Mouse (Mus musculus) 3T3-L1 (cell line): ENCODE results near the gene Crk.
"Not testable (repeated sequence)": the region's sequence is repeated elsewhere in the genome, so short reads cannot be mapped to it uniquely, and the experiment has no call there.

Source experiments
- DNase-seq: peaks from one replicate; pipeline ENCODE4 v3.0.0-alpha.2; 2015; ENCODE audit warnings: low read depth, low spot score

Gene Crk

DNA sequence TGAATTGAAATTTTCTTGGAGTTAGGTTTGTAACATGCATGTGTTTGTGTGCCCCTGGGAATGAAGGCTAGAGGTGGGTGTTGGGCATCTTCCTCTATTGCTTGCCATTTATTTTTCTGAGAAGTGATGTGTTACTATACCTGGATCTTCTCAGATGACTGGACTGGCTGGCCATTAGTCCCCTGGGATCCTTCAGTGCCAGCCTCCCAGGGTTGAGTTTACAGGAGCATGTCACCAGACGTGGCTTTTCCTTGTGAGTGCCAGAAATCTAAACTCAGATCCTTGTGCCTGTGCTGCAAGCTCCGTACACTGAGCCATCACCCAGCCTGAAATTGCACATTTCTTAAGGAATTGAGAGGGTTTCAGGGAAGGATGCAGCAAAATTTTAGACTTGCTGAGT lies 5.9 kb downstream of the Crk start:
- DNase-seq: no peak

DNA sequence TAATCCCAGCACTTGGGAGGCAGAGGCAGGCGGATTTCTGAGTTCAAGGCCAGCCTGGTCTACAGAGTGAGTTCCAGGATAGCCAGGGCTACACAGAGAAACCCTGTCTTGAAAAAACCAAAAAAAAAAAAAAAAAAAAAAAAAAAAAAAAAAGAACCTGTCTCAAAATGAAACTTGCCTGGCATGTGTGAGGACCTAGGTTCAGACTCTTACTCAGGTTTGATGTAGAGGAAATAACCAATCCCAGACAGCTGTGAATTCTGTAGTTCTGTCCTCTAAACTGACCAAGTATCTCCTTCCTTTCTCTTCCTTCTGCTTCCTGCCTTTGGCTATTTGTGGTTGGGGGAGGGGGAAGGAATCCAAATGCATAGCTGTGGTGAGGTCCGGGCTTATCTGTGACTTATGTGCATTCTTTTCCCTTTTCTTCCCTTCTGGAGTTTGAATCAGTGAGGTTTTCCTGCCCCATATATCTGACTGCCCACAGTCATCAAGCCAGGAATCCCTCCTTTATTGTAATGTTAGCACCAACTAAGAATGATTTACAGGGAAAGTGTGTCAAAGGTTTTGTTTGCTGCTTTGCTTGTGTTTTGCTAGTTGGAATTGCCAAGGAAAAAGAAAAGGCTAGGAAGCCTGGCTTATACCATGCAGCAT lies 8.4 kb downstream of the Crk start:
- DNase-seq: peak; percentile 91

GRCm38 (mm10) chr11:75688132-75688531 lies 9.1 kb downstream of the Crk start:
- DNase-seq: peak; percentile 64

GRCm38 (mm10) chr11:75689977-75690376 lies 10.9 kb downstream of the Crk start:
- no peak for DNase-seq

GRCm38 (mm10) chr11:75691047-75691446 lies 12.0 kb downstream of the Crk start:
- no peak for DNase-seq

GRCm38 (mm10) chr11:75693570-75693969 lies 14.5 kb downstream of the Crk start:
- DNase-seq: no peak

DNA sequence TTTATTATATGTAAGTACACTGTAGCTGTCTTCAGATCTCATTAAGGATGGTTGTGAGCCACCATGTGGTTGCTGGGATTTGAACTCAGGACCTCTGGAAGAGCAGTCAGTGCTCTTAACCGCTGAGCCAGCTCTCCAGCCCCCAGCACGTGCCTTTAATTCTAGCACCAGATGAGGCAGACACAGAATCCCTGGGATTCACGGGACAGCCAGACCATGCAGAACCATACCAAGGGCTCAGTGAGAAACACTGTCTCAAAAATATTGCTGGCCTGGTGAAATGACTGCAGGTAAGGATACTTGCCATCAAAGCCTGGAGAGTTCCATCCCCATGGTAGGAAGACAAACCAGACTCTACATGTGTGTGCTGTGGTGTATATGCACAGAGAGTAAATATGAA lies 18.4 kb downstream of the Crk start:
- not testable (repeated sequence) for DNase-seq

DNA sequence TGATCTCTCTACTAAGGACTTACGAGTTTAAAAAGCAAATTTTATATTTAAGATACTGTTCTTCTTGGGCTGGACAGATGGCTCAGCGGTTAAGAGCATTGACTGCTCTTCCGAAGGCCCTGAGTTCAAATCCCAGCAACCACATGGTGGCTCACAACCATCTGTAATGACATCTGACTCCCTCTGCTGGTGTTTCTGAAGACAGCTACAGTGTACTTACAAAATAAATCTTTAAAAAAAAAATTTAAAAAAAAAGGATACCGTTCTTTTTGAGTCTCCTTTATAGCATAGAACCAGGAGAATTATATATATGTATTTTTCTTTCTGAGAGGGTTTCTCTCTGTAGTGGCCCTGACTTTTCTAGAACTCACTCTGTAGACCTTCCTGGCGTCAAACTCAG lies 21.5 kb downstream of the Crk start:
- DNase-seq: no peak

- DNase-seq: no peak
Observed at GRCm38 (mm10) chr11:75702761-75703160, 23.7 kb downstream of the Crk start.

DNA sequence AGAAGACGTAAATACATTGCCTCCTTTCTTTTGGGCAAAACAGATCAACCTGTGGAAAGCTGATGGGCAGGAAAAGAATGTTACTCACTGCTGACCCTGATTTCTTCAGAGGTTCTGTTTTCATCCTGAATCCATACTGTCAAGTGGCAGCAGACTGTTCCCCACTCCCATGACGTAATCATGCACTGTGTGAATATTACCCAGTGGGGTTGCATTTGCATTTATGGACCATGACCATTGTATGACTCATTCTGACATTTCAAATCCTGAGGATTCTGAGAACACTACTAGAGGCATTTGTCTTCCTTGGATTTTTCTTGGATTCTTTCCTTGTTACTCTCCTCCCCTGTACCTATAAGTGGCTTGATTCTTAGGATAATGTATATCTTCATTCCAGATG lies 24.7 kb downstream of the Crk start:
- DNase-seq: peak; percentile 52

DNA sequence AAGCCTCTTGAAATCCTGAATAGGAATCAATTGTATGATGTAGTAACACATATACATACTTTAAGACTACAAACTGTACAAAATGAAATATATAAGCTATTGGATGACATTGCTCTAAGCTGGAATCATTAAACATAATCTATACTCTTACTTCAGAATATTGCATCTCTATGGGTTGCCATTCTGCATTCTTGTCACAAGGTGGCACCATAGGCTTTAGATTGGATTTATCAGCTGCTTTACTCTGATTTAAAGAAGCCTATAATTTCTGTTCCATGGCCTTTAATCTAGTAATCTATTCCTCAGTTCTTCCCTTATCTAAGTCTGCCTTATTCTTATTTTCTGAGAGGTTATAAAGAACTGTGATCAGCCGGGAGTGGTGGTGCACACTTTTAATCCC lies 34.9 kb downstream of the Crk start:
- DNase-seq: peak; percentile 71

- DNase-seq: no peak
Observed at GRCm38 (mm10) chr11:75715556-75715955, 36.5 kb downstream of the Crk start.

GRCm38 (mm10) chr11:75716661-75717325 lies 37.7 kb downstream of the Crk start:
- DNase-seq: no peak

DNA sequence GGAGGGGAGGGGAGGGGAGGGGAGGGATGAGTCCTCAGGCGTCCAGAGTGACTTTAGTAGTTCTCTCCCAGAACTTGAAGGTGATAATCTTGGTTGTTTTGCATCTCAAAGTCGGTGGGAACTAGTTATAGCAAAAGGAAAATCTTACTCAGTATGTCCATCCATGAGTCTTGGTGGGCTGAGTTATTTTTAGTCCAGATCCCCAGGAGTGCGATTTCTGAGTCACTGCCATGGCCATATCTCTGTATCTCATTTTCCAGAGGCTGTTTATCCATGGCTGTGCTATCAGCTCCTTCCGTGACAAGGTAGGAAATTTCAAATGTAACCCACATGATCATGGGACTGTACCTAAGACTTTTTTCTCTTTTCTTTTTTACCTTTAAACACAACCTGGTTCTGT lies 43.3 kb downstream of the Crk start:
- DNase-seq: peak; percentile 51

DNA sequence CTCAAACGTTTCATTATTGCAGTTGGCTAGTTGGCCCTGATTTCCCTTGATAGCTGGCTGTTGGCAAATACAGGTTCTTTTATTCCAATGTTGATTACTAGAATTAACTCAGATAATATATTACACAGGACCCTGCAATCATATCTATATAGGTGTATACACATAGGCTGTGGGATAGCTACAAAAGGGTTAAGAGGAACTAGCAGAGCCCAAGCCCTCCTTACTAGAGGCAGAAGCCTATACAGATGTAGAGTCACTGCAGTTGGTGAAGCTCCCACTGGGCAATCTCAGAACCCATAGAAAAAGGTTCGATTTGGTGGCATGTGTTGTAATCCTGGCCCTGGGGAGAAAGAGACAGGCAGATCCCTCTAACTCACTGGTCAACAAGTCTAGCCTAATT lies 48.1 kb downstream of the Crk start:
- DNase-seq: no peak

GRCm38 (mm10) chr11:75727659-75728058 lies 48.6 kb downstream of the Crk start:
- not testable (repeated sequence) for DNase-seq

- peak; percentile 88 for DNase-seq
Observed at GRCm38 (mm10) chr11:75732434-75733226, 53.6 kb downstream of the Crk start, which contains the start of gene Ywhae. Gene Ywhae (plus strand): TSS chr11:75732869.

DNA sequence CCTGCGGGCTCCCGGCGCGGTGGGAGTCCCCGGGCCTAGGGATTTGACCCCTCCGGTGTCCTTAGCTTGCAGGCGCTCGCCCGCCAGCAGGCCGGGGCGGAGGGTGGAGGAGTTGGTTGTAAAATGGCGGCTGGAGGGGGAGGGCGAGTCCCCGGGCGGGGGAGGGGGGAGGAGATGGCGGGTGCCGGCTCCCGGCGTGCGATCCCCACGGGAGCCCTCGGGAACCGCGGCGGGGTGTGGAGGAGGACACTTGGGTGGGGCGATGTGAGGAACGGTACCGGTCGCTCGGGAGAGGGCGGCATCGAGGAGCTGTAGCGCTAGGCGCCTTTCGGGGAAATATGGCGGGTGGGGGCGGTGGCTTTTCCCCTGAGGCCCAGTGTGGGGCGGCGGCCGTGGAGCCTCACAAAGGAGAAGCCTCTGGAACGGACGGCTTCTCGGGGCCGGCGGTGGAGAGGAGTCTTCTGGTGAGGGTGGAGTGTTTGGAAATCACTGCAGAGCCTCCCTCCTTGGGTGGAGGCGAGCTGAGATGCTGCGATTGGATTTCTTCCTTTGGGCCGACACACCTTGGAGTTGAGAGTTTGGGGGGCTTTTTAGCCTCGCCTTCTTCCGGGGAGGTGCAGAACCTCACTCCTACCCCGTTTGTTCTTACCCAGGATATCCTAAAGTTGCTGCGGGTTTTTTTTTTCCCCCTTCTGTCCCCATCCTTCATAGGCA lies 54.3 kb downstream of the Crk start:
- peak; percentile 51 for DNase-seq

- no peak for DNase-seq
Observed at GRCm38 (mm10) chr11:75735462-75736252, 56.6 kb downstream of the Crk start.

- peak; percentile 88 for DNase-seq
Observed at GRCm38 (mm10) chr11:75736978-75737377, 57.9 kb downstream of the Crk start.

- DNase-seq: no peak
Observed at GRCm38 (mm10) chr11:75737806-75738476, 58.9 kb downstream of the Crk start.
